Mouse (Mus musculus): ENCODE data around the gene Cdnf. TPM values are rescaled to one million over a fixed set of nuclear protein-coding genes. Genes with fewer than 3 reads are reported as not detected.

Gene Cdnf
- total RNA-seq (2014; rRNA removed), result 0.71 and 0.92 TPM in 2 replicates
- polyA plus RNA-seq (2015; fragmentation: Nextera tagmentation; extraction: Ambion mirVana), result 0.16 and 0.35 TPM in 2 replicates

- Histone ChIP-seq H3K4me1 (ENCODE audit: insufficient read depth) (no peaks in the 10 kb centered on the region; the same call in 1 of the 2 replicates), H3K27ac (ENCODE audit: low read depth, low read length) (peak within 1 kb of the TSS; percentile 94), H3K36me3 (ENCODE audit: insufficient read depth) (peaks cover 14% of the 10 kb centered on the region), H3K4me2 (ENCODE audit: low read depth) (peak within 1 kb of the TSS; percentile 88), H3K9me3 (ENCODE audit: low read length) (no peaks in the 10 kb centered on the region), H3K4me3 (ENCODE audit: low read depth, low read length) (peak within 1 kb of the TSS; percentile 93), H3K9ac (peak within 1 kb of the TSS; percentile 93), H3K27me3 (ENCODE audit: insufficient read depth, low read length) (no peaks in the 10 kb centered on the region)
- 1% methylated on average over 60 of the region's 60 CpGs for WGBS
- peak; percentile 32 for TF ChIP-seq CTCF (IDR thresholded peaks at IDR 0.05; ENCODE audit: low read depth)
- DNase-seq (peak; percentile 99), ATAC-seq (peak; percentile 99)
Observed at GRCm38 (mm10) chr2:3512552-3513454, at the start of gene Cdnf, which contains the start of the genes Gm45902 and Hspa14. Gene Cdnf (plus strand): TSS chr2:3513030. Gene Gm45902 (minus strand): TSS chr2:3512790. Gene Hspa14 (minus strand): TSS chr2:3512814.

DNA sequence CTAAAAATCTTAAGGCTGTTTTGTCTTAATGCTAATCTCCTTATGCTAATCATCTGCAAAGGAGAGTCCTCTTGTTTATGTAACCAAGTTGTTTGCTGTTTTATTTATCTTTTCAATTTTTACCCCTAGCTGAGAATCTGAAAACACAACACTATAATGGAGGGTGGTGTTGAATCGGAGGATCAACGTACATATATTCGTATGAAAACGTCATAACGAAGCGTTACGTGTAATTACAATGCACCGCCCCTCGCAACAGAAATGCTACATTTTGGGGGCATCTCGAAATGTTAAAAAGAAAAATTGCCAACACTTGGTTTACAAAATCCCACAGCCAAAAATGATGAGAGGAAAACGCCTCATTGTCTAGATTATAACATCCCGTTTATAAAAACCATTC lies 38.9 kb upstream of the Cdnf start:
- Histone ChIP-seq H3K4me1 (ENCODE audit: insufficient read depth) (peaks cover 5% of the 10 kb centered on the region; the same call in 1 of the 2 replicates), H3K36me3 (ENCODE audit: insufficient read depth) (no peaks in the 10 kb centered on the region), H3K27me3 (ENCODE audit: insufficient read depth, low read length) (no peaks in the 10 kb centered on the region), H3K9ac (peak overlapping the region; percentile 56), H3K9me3 (ENCODE audit: low read length) (no peaks in the 10 kb centered on the region), H3K4me2 (ENCODE audit: low read depth) (peak overlapping the region; percentile 53), H3K4me3 (ENCODE audit: low read depth, low read length) (peak overlapping the region; percentile 94), H3K27ac (ENCODE audit: low read depth, low read length) (no peak overlapping the region)
- DNase-seq (no peak), ATAC-seq (no peak)
- no peak for TF ChIP-seq CTCF (IDR thresholded peaks at IDR 0.05; ENCODE audit: low read depth)
- under 1% methylated on average over 12 of the region's 12 CpGs for WGBS

DNA sequence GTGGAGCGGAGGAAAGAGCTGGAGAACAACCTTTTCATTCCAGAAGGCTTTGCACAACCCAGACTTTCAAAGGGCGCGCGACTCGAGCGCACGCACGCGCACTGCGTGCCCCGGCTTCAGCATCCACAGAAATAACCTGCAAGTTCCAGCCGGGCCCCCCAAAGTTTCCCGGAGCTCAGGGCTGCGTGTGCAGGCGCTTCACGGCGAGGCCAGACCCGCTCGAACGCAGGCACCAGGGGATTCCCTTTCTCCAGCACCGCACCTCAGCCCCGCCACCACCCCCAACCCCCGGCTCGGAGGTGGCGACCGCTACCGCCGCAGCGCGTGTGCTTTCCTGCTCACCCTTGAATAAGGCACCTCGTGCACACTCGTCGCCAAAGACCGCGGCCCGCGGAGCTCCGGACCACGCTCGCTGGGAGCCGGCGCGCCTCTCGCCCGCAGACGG lies 38.4 kb upstream of the Cdnf start:
- Histone ChIP-seq H3K9ac (peak overlapping the region; percentile 56), H3K36me3 (ENCODE audit: insufficient read depth) (no peaks in the 10 kb centered on the region), H3K27ac (ENCODE audit: low read depth, low read length) (peak overlapping the region; percentile 84), H3K4me2 (ENCODE audit: low read depth) (peak overlapping the region; percentile 53), H3K4me1 (ENCODE audit: insufficient read depth) (peaks cover 5% of the 10 kb centered on the region; the same call in 1 of the 2 replicates), H3K27me3 (ENCODE audit: insufficient read depth, low read length) (no peaks in the 10 kb centered on the region), H3K4me3 (ENCODE audit: low read depth, low read length) (peak overlapping the region; percentile 94), H3K9me3 (ENCODE audit: low read length) (no peaks in the 10 kb centered on the region)
- ATAC-seq (peak; percentile 84), DNase-seq (peak; percentile 82)
- WGBS, result under 1% methylated on average over 46 of the region's 46 CpGs
- no peak for TF ChIP-seq CTCF (IDR thresholded peaks at IDR 0.05; ENCODE audit: low read depth)

DNA sequence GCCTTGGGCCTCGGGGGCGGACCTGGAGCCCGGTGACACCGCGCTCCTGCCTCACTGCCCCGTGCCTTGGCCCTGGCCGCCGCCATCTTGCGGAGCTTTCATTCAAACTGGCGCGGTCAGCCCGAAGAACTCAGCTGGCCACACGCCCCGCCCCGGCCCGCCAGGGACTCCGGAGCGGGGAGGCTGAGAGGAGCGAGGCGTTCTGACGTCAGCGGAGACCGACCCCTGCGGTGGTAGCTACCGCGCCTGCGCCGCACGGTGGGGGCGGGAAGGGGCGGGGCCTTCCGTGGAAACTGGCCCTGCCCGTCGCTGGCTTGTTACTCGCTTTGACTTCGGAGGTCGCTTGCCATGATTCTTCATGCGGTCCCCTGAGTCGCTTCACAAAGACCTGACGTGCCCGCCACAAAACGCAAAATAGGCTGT lies 38.0 kb upstream of the Cdnf start, which contains the start of gene Suv39h2:
Gene Suv39h2, minus strand, starts transcription at position 171 of the 423 bp plus-strand sequence.
- Histone ChIP-seq H3K4me2 (ENCODE audit: low read depth) (peak within 1 kb of the TSS; percentile 53), H3K36me3 (ENCODE audit: insufficient read depth) (no peaks in the 10 kb centered on the region), H3K9me3 (ENCODE audit: low read length) (no peaks in the 10 kb centered on the region), H3K4me1 (ENCODE audit: insufficient read depth) (peaks cover 5% of the 10 kb centered on the region; the same call in 1 of the 2 replicates), H3K27ac (ENCODE audit: low read depth, low read length) (peak within 1 kb of the TSS; percentile 84), H3K9ac (peak within 1 kb of the TSS; percentile 56), H3K27me3 (ENCODE audit: insufficient read depth, low read length) (no peaks in the 10 kb centered on the region), H3K4me3 (ENCODE audit: low read depth, low read length) (peak within 1 kb of the TSS; percentile 94)
- TF ChIP-seq CTCF (IDR thresholded peaks at IDR 0.05; ENCODE audit: low read depth), result 0 out of 2 replicates have a peak, but pooled peaks have one; percentile 5
- under 1% methylated on average over 38 of the region's 42 CpGs for WGBS
- peak; percentile 97 for DNase-seq
- ATAC-seq, result peak; percentile 96

DNA sequence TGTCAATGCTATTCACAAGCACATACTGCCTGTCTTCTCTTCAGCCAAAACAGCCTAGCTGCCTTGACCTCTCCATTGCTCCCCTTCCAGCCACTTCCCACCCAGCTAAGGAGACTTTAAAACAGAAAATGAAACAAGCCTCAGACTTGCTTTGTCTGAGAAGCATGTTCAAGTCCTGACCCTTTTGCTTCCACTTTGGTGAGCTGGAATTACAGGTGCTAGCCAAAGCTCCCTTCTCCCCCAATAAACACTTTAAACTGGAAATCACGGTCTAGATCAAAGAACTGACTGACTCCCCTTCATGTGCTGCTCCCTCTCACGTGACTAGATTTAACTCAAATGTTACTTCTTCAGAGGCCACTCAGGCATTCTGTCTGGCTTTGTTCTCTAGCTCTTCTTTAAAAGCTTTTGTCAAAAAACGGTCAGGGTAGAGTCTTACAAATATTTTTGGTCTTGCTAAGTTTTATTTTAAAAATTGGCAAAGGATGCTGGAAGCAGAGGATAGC lies 37.0 kb upstream of the Cdnf start:
- H3K4me3 ChIP-seq (ENCODE audit: low read depth, low read length), result no peak overlapping the region
- H3K27ac ChIP-seq (ENCODE audit: low read depth, low read length), result 0 out of 2 replicates have a peak overlapping the region, but pooled peaks have one; percentile 84
- DNase-seq (no peak), ATAC-seq (no peak)
- WGBS, result 50% methylated on average over 3 of the region's 3 CpGs
- H3K9me3 ChIP-seq (ENCODE audit: low read length), result no peaks in the 10 kb centered on the region
- H3K9ac ChIP-seq, result no peak overlapping the region
- no peak for TF ChIP-seq CTCF (IDR thresholded peaks at IDR 0.05; ENCODE audit: low read depth)
- peaks cover 5% of the 10 kb centered on the region; the same call in 1 of the 2 replicates for H3K4me1 ChIP-seq (ENCODE audit: insufficient read depth)
- no peaks in the 10 kb centered on the region for H3K27me3 ChIP-seq (ENCODE audit: insufficient read depth, low read length)
- peak overlapping the region; percentile 53 for H3K4me2 ChIP-seq (ENCODE audit: low read depth)
- H3K36me3 ChIP-seq (ENCODE audit: insufficient read depth), result no peaks in the 10 kb centered on the region

- 92% methylated on average over 3 of the region's 3 CpGs for WGBS
- H3K27ac ChIP-seq (ENCODE audit: low read depth, low read length), result no peak overlapping the region
- H3K4me2 ChIP-seq (ENCODE audit: low read depth), result no peak overlapping the region
- H3K9ac ChIP-seq, result no peak overlapping the region
- H3K27me3 ChIP-seq (ENCODE audit: insufficient read depth, low read length), result no peaks in the 10 kb centered on the region
- TF ChIP-seq CTCF (IDR thresholded peaks at IDR 0.05; ENCODE audit: low read depth), result no peak
- H3K36me3 ChIP-seq (ENCODE audit: insufficient read depth), result no peaks in the 10 kb centered on the region
- ATAC-seq (no peak), DNase-seq (no peak)
- no peaks in the 10 kb centered on the region for H3K9me3 ChIP-seq (ENCODE audit: low read length)
- H3K4me3 ChIP-seq (ENCODE audit: low read depth, low read length), result no peak overlapping the region
- no peaks in the 10 kb centered on the region; the same call in 1 of the 2 replicates for H3K4me1 ChIP-seq (ENCODE audit: insufficient read depth)
Observed at GRCm38 (mm10) chr2:3480239-3480638, 32.6 kb upstream of the Cdnf start.
